ENCODE assay signal across 18 mouse cellular contexts in the genomic region with DNA sequence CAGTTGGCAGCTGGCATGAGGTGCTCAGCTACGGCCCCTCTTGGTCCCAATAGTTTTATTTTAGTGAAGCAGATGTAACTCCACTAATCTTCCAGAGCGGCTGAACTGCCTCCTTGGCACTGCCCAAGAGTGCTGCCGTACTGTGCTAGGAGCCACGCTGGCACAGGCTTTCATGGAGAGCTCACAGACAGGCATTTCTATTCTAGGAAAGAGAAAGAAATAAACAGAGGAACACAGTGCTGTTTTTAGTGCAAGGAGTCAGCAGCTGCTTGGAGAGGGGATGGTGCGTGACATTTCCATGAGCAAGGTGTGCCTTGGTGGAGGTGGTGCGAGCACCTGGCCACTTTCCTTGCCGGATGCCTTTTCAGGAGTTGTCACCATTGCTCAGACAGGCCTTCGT.
A peak's percentile ranks its signal among the peaks of the same experiment; 100 is the strongest.
DNase-seq lines count a peak whose midpoint lies in the region; ATAC-seq and TF ChIP-seq lines count a peak whose summit lies in the region.
"Had no signal": no experiment of that assay in that cellular context is flagged by ENCODE, and none has a peak within 500 bp of the region (broad histone marks: within the 10 kb centered on the region; RNA-seq: fewer than 3 reads in every experiment).

No protein-coding gene starts in this region.

- WGBS in hindbrain, postnatal 0 days: 63% methylated on average over 8 of the region's 8 CpGs
- 88% methylated on average over 8 of the region's 8 CpGs for WGBS in hindbrain, embryonic 10.5 days
- WGBS in olfactory bulb, adult 2 months: 17% methylated on average over 8 of the region's 8 CpGs
- 81% methylated on average over 8 of the region's 8 CpGs for WGBS in liver, postnatal 0 days (ENCODE audit: insufficient replicate concordance)

- DNase-seq in gastrocnemius, adult 18-20 months (ENCODE audit: low spot score): peak; percentile 56
- DNase-seq in gastrocnemius, postnatal 36 days: no peak
- peak; percentile 28 for DNase-seq in hindbrain, postnatal 0 days (ENCODE audit: low spot score)
- DNase-seq in hindbrain, embryonic 10.5 days (ENCODE audit: low spot score): no peak
- no peak for DNase-seq in liver, postnatal 0 days
- DNase-seq: adrenal gland, postnatal 14 days; cerebellum, postnatal 36 days; gastrocnemius, postnatal 25 days; kidney, adult 11 months; kidney, postnatal 25 days; liver, embryonic 13.5 days had no signal

- H3K9ac ChIP-seq in hindbrain, postnatal 0 days (replicated peaks; ENCODE audit: low read length): no peak overlapping the region
- no peak overlapping the region for H3K9ac ChIP-seq in liver, postnatal 0 days (replicated peaks)
- H3K9ac ChIP-seq: embryonic facial prominence, embryonic 12.5 days; hindbrain, embryonic 13.5 days; liver, embryonic 13.5 days; midbrain, embryonic 12.5 days had no signal

- ATAC-seq in hindbrain, postnatal 0 days: peak; percentile 55; the same call in 1 of the 2 replicates
- no peak for ATAC-seq in liver, postnatal 0 days

- peak overlapping the region; percentile 11; the same call in 1 of the 2 replicates for H3K27ac ChIP-seq in hindbrain, postnatal 0 days
- no peak overlapping the region for H3K27ac ChIP-seq in hindbrain, embryonic 10.5 days
- peak overlapping the region; percentile 38; the same call in 1 of the 2 replicates for H3K27ac ChIP-seq in cortical plate, adult 2 months (ENCODE audit: insufficient read depth, low read length)
- peak overlapping the region; percentile 53 for H3K27ac ChIP-seq in olfactory bulb, adult 2 months (ENCODE audit: insufficient read depth, low read depth, low read length)
- H3K27ac ChIP-seq in liver, postnatal 0 days (ENCODE audit: low read depth): no peak overlapping the region
- H3K27ac ChIP-seq: embryonic facial prominence, embryonic 12.5 days; hindbrain, embryonic 13.5 days; limb, embryonic 10.5 days; liver, embryonic 13.5 days; midbrain, embryonic 12.5 days had no signal

- TF ChIP-seq POLR2A in cortical plate, adult 2 months (IDR thresholded peaks at IDR 0.05; ENCODE audit: extremely low read depth, insufficient read depth, low read length): no peak
- TF ChIP-seq POLR2A in olfactory bulb, adult 2 months (IDR thresholded peaks at IDR 0.05; ENCODE audit: insufficient read depth, low read depth, low read length): no peak

- H3K4me2 ChIP-seq in hindbrain, postnatal 0 days (ENCODE audit: low read depth, low read length): no peak overlapping the region
- H3K4me2 ChIP-seq in liver, postnatal 0 days (ENCODE audit: low read depth, low read length): no peak overlapping the region
- H3K4me2 ChIP-seq: embryonic facial prominence, embryonic 12.5 days; hindbrain, embryonic 13.5 days; liver, embryonic 13.5 days; midbrain, embryonic 12.5 days had no signal

- H3K4me1 ChIP-seq in hindbrain, postnatal 0 days (ENCODE audit: insufficient read depth, low read length): peaks cover 11% of the 10 kb centered on the region
- peaks cover 15% of the 10 kb centered on the region for H3K4me1 ChIP-seq in hindbrain, embryonic 10.5 days (replicated peaks)
- H3K4me1 ChIP-seq in cortical plate, adult 2 months (ENCODE audit: control insufficient read depth, insufficient read depth, low read length): peaks cover 11% of the 10 kb centered on the region
- H3K4me1 ChIP-seq in olfactory bulb, adult 2 months (ENCODE audit: control insufficient read depth, insufficient read depth, low read length): peaks cover 17% of the 10 kb centered on the region
- no peaks in the 10 kb centered on the region for H3K4me1 ChIP-seq in liver, postnatal 0 days (ENCODE audit: insufficient read depth)
- H3K4me1 ChIP-seq: embryonic facial prominence, embryonic 12.5 days; liver, embryonic 13.5 days had no signal

- H3K27me3 ChIP-seq in hindbrain, postnatal 0 days (ENCODE audit: insufficient read depth, low read length): no peaks in the 10 kb centered on the region
- H3K27me3 ChIP-seq in hindbrain, embryonic 10.5 days (ENCODE audit: insufficient read depth, poor library complexity, severe bottlenecking): no peaks in the 10 kb centered on the region
- H3K27me3 ChIP-seq in liver, postnatal 0 days (ENCODE audit: insufficient read depth, low read length): no peaks in the 10 kb centered on the region
- H3K27me3 ChIP-seq: embryonic facial prominence, embryonic 12.5 days; hindbrain, embryonic 13.5 days; liver, embryonic 13.5 days; midbrain, embryonic 12.5 days had no signal

- no peaks in the 10 kb centered on the region for H3K36me3 ChIP-seq in hindbrain, postnatal 0 days (ENCODE audit: insufficient read depth, low read length)
- H3K36me3 ChIP-seq in hindbrain, embryonic 10.5 days: no peaks in the 10 kb centered on the region
- no peaks in the 10 kb centered on the region for H3K36me3 ChIP-seq in liver, postnatal 0 days (replicated peaks; ENCODE audit: insufficient read depth, low read length)
- H3K36me3 ChIP-seq: embryonic facial prominence, embryonic 12.5 days; G1E; hindbrain, embryonic 13.5 days; limb, embryonic 10.5 days; liver, embryonic 13.5 days; midbrain, embryonic 12.5 days had no signal

- no peak overlapping the region for H3K4me3 ChIP-seq in hindbrain, postnatal 0 days (ENCODE audit: low read length)
- no peak overlapping the region for H3K4me3 ChIP-seq in hindbrain, embryonic 10.5 days
- H3K4me3 ChIP-seq in cortical plate, adult 2 months (ENCODE audit: insufficient read depth, low read length): no peak overlapping the region
- no peak overlapping the region for H3K4me3 ChIP-seq in olfactory bulb, adult 2 months (ENCODE audit: insufficient read depth, low read depth, low read length)
- H3K4me3 ChIP-seq in liver, postnatal 0 days (ENCODE audit: low read depth, low read length): no peak overlapping the region
- H3K4me3 ChIP-seq: embryonic facial prominence, embryonic 12.5 days; hindbrain, embryonic 13.5 days; limb, embryonic 10.5 days; liver, embryonic 13.5 days; midbrain, embryonic 12.5 days had no signal

- no peaks in the 10 kb centered on the region for H3K9me3 ChIP-seq in hindbrain, postnatal 0 days (ENCODE audit: low read length)
- no peaks in the 10 kb centered on the region for H3K9me3 ChIP-seq in hindbrain, embryonic 10.5 days
- no peaks in the 10 kb centered on the region for H3K9me3 ChIP-seq in liver, postnatal 0 days (ENCODE audit: low read length)
- H3K9me3 ChIP-seq: embryonic facial prominence, embryonic 12.5 days; G1E; hindbrain, embryonic 13.5 days; limb, embryonic 10.5 days; liver, embryonic 13.5 days; midbrain, embryonic 12.5 days had no signal

- TF ChIP-seq CTCF in hindbrain, postnatal 0 days (IDR thresholded peaks at IDR 0.05; ENCODE audit: low read depth): no peak
- no peak for TF ChIP-seq CTCF in cortical plate, adult 2 months (IDR thresholded peaks at IDR 0.05; ENCODE audit: extremely low read depth, insufficient read depth, low read length)
- TF ChIP-seq CTCF in olfactory bulb, adult 2 months (IDR thresholded peaks at IDR 0.05; ENCODE audit: insufficient read depth, low read depth, low read length): no peak
- TF ChIP-seq CTCF in liver, postnatal 0 days (IDR thresholded peaks at IDR 0.05; ENCODE audit: low read depth): no peak

- intact Hi-C loops in gastrocnemius, postnatal 36 days (cut with DNase I): loop anchor here (10.0 kb wide), 1 partner anchor 515 kb away; no protein-coding TSS in a partner anchor

- no peak for TF ChIP-seq EP300 in liver, postnatal 0 days (IDR thresholded peaks at IDR 0.05; ENCODE audit: low read depth)

Comparison
In these comparisons a context has a peak if more than half of its experiments do, and no peak if none do; other contexts are left out.
1. DNase-seq: peak in gastrocnemius, adult 18-20 months (single experiment) and hindbrain, postnatal 0 days (single experiment); none in gastrocnemius, postnatal 36 days (0 of 2), hindbrain, embryonic 10.5 days (single experiment) and liver, postnatal 0 days (single experiment).
2. H3K27ac ChIP-seq: peak in hindbrain, postnatal 0 days (single experiment), cortical plate, adult 2 months (single experiment) and olfactory bulb, adult 2 months (single experiment); none in hindbrain, embryonic 10.5 days (single experiment) and liver, postnatal 0 days (single experiment).